Mouse (Mus musculus): ENCODE measurements around the gene Aplnr. TPM values are rescaled to one million over a fixed set of nuclear protein-coding genes. Genes with fewer than 3 reads are reported as not detected.

The Aplnr gene
- polyA plus RNA-seq, 1 experiment, result not detected

DNA sequence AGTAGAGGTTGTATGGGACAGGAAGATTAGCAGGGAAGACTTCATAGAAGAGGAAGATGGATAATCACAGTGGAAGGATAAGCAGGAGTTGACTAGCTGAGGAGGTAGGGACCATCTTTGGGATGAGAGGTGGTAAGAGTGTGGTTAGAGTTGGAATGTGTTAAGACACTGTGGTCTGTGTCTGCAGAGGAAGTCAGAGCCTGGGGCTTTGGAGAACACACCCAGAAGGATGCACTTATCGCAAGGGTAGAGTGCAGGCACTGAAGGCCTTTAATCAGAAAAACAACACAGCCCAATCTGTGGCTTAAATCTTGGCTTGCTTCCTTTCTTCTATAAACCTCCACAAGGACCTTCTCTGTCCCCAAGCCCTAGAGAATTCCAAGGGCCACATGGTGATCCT, 32.3 kb downstream of the Aplnr start:
- H3ac ChIP-seq (ENCODE audit: control insufficient read depth, insufficient read length, low read depth), result no peak overlapping the region
- H3K79me3 ChIP-seq (ENCODE audit: low read depth), result no peaks in the 10 kb centered on the region
- H3K27me3 ChIP-seq (ENCODE audit: control insufficient read depth, insufficient read depth, insufficient read length), result no peaks in the 10 kb centered on the region
- H3K4me3 ChIP-seq (ENCODE audit: insufficient read depth, poor library complexity, severe bottlenecking), result no peak overlapping the region
- TF ChIP-seq FOSL1 (IDR thresholded peaks at IDR 0.05; ENCODE audit: insufficient read depth, low read length, poor library complexity, severe bottlenecking) (no peak), MYOG (IDR thresholded peaks at IDR 0.05; ENCODE audit: control insufficient read depth, extremely low read depth, insufficient read length) (no peak), CTCF (IDR thresholded peaks at IDR 0.05; ENCODE audit: control insufficient read depth, insufficient read depth, insufficient read length) (no peak), MAX (IDR thresholded peaks at IDR 0.05) (no peak), CEBPB (IDR thresholded peaks at IDR 0.05; ENCODE audit: low read depth) (no peak), MYOD1 (IDR thresholded peaks at IDR 0.05; ENCODE audit: control insufficient read depth, insufficient read length, low read depth) (no peak), USF1 (IDR thresholded peaks at IDR 0.05; ENCODE audit: low read depth) (no peak)
- no peaks in the 10 kb centered on the region for H3K36me3 ChIP-seq (ENCODE audit: control insufficient read depth, insufficient read depth)
- no peaks in the 10 kb centered on the region for H3K79me2 ChIP-seq (ENCODE audit: control insufficient read depth, insufficient read depth)

DNA sequence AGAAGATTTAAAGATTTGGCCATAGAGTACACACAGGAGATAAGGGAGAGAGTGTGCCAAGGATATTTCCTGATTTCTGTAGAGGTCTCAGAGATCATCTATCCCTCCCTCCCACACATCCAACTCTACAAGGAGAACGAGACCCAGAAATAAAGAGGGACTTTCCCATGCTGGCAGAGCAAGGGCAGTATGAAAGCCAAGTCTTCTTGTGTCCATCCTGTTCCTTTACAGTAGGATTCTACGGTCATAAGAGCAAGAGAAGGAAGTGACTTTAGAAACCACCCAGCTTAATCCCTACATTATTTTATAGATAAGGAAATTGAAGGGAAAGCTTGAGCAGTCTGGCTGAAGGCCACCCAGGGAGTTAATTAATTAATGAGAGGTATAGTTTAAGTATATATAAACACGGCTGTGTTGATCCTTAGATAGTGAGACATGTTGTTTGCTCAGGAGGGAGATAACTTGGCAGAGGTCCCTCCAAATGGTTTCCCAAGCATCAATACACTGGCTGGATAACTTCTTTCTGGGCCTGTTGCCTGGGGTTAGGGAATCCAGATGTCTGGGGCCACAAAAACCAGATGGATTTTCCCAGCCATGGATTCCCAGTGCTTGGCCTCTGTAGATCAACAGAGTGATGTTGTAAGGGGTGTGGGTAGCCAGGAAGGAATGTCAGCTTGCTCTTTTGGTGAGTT, 36.2 kb downstream of the Aplnr start:
- no peaks in the 10 kb centered on the region for H3K79me3 ChIP-seq (ENCODE audit: low read depth)
- no peak overlapping the region for H3ac ChIP-seq (ENCODE audit: control insufficient read depth, insufficient read length, low read depth)
- no peaks in the 10 kb centered on the region for H3K27me3 ChIP-seq (ENCODE audit: control insufficient read depth, insufficient read depth, insufficient read length)
- TF ChIP-seq MYOD1 (IDR thresholded peaks at IDR 0.05; ENCODE audit: control insufficient read depth, insufficient read length, low read depth), result no peak
- no peak for TF ChIP-seq CEBPB (IDR thresholded peaks at IDR 0.05; ENCODE audit: low read depth)
- no peak for TF ChIP-seq MYOG (IDR thresholded peaks at IDR 0.05; ENCODE audit: control insufficient read depth, extremely low read depth, insufficient read length)
- TF ChIP-seq FOSL1 (IDR thresholded peaks at IDR 0.05; ENCODE audit: insufficient read depth, low read length, poor library complexity, severe bottlenecking), result no peak
- TF ChIP-seq MAX (IDR thresholded peaks at IDR 0.05), result no peak
- TF ChIP-seq USF1 (IDR thresholded peaks at IDR 0.05; ENCODE audit: low read depth), result no peak
- TF ChIP-seq CTCF (IDR thresholded peaks at IDR 0.05; ENCODE audit: control insufficient read depth, insufficient read depth, insufficient read length), result no peak
- no peak overlapping the region for H3K4me3 ChIP-seq (ENCODE audit: insufficient read depth, poor library complexity, severe bottlenecking)
- no peaks in the 10 kb centered on the region for H3K36me3 ChIP-seq (ENCODE audit: control insufficient read depth, insufficient read depth)
- no peaks in the 10 kb centered on the region for H3K79me2 ChIP-seq (ENCODE audit: control insufficient read depth, insufficient read depth)

DNA sequence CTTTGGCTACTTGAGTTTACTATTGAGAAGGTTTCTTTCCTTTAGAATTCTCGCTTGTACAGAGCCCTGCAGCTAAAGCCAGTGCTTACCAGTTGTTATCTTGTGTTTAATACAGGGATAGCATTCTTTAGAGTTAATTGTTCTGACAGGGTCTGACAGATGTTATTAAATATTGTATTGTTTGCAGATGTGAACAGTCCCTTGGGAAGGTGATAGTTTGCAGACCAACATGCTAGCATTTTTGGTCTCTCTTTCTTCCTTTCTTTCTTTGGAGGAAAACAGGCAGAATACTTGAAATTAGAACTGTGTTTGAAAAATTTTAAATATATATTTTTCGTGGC, 36.7 kb downstream of the Aplnr start:
- H3ac ChIP-seq (ENCODE audit: control insufficient read depth, insufficient read length, low read depth), result no peak overlapping the region
- no peak overlapping the region for H3K4me3 ChIP-seq (ENCODE audit: insufficient read depth, poor library complexity, severe bottlenecking)
- H3K27me3 ChIP-seq (ENCODE audit: control insufficient read depth, insufficient read depth, insufficient read length), result no peaks in the 10 kb centered on the region
- TF ChIP-seq MYOG (IDR thresholded peaks at IDR 0.05; ENCODE audit: control insufficient read depth, extremely low read depth, insufficient read length) (no peak), MAX (IDR thresholded peaks at IDR 0.05) (no peak), CTCF (IDR thresholded peaks at IDR 0.05; ENCODE audit: control insufficient read depth, insufficient read depth, insufficient read length) (no peak), MYOD1 (IDR thresholded peaks at IDR 0.05; ENCODE audit: control insufficient read depth, insufficient read length, low read depth) (no peak), CEBPB (IDR thresholded peaks at IDR 0.05; ENCODE audit: low read depth) (no peak), USF1 (IDR thresholded peaks at IDR 0.05; ENCODE audit: low read depth) (no peak), FOSL1 (IDR thresholded peaks at IDR 0.05; ENCODE audit: insufficient read depth, low read length, poor library complexity, severe bottlenecking) (no peak)
- no peaks in the 10 kb centered on the region for H3K79me2 ChIP-seq (ENCODE audit: control insufficient read depth, insufficient read depth)
- H3K79me3 ChIP-seq (ENCODE audit: low read depth), result no peaks in the 10 kb centered on the region
- H3K36me3 ChIP-seq (ENCODE audit: control insufficient read depth, insufficient read depth), result no peaks in the 10 kb centered on the region

DNA sequence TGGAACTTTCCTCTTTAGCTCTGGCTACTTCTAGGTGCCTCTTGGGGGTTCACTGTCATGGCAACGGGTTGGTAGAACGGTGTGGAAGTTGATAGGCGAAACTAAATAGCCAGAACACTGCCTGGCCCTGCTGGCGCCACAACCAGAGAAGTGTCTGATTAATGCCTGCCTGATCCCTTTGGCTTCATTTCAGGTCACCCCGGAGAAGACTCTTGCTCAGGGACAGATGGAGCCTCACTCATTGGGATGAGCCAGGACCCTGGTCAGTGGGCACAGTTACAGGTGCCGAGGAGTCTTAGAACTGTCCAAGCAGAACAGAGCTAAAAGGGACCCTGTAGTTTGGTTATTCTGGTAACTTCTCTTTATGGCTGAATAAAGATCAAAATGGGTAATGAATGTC, 37.5 kb downstream of the Aplnr start:
- Histone ChIP-seq H3K4me3 (ENCODE audit: insufficient read depth, poor library complexity, severe bottlenecking) (no peak overlapping the region), H3K36me3 (ENCODE audit: control insufficient read depth, insufficient read depth) (no peaks in the 10 kb centered on the region), H3K27me3 (ENCODE audit: control insufficient read depth, insufficient read depth, insufficient read length) (no peaks in the 10 kb centered on the region), H3K79me2 (ENCODE audit: control insufficient read depth, insufficient read depth) (no peaks in the 10 kb centered on the region), H3ac (ENCODE audit: control insufficient read depth, insufficient read length, low read depth) (no peak overlapping the region), H3K79me3 (ENCODE audit: low read depth) (no peaks in the 10 kb centered on the region)
- TF ChIP-seq USF1 (IDR thresholded peaks at IDR 0.05; ENCODE audit: low read depth) (no peak), MYOD1 (IDR thresholded peaks at IDR 0.05; ENCODE audit: control insufficient read depth, insufficient read length, low read depth) (no peak), CTCF (IDR thresholded peaks at IDR 0.05; ENCODE audit: control insufficient read depth, insufficient read depth, insufficient read length) (no peak), MYOG (IDR thresholded peaks at IDR 0.05; ENCODE audit: control insufficient read depth, extremely low read depth, insufficient read length) (no peak), FOSL1 (IDR thresholded peaks at IDR 0.05; ENCODE audit: insufficient read depth, low read length, poor library complexity, severe bottlenecking) (no peak), CEBPB (IDR thresholded peaks at IDR 0.05; ENCODE audit: low read depth) (no peak), MAX (IDR thresholded peaks at IDR 0.05) (no peak)

DNA sequence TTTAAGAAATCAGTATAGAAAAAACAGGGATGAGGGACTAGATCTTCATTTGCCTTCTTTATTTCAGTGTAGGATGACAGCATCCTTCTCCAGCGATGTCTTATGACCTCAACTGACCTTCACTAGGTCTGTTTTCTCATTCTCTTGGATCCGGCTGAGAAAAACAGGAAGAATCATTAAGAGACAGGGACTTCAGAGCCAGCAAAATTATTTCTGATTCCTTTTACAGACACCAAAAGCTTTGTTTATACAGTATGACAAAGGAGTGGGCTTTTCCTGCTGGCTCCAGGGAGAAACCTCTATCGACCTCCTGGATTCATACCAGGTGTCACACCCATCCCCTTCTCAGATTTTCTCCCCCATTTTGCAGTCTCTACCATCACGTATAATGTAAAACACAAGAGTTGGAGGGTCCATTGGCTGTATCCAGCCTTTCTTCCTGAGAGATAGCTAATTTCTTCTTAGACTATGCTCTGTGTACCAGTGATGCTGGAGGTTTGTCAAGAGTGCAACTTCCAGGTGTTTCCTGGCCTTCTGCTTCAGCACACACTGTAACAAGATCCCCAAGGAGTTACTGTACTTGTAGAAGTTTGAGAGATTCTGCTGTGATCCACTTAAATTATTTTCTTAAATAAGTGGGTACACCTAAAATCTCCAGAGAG, 42.2 kb downstream of the Aplnr start:
- no peak for TF ChIP-seq USF1 (IDR thresholded peaks at IDR 0.05; ENCODE audit: low read depth)
- TF ChIP-seq MYOD1 (IDR thresholded peaks at IDR 0.05; ENCODE audit: control insufficient read depth, insufficient read length, low read depth), result no peak
- TF ChIP-seq MAX (IDR thresholded peaks at IDR 0.05), result no peak
- TF ChIP-seq CTCF (IDR thresholded peaks at IDR 0.05; ENCODE audit: control insufficient read depth, insufficient read depth, insufficient read length), result no peak
- no peak for TF ChIP-seq CEBPB (IDR thresholded peaks at IDR 0.05; ENCODE audit: low read depth)
- no peak overlapping the region for H3K4me3 ChIP-seq (ENCODE audit: insufficient read depth, poor library complexity, severe bottlenecking)
- H3K27me3 ChIP-seq (ENCODE audit: control insufficient read depth, insufficient read depth, insufficient read length), result no peaks in the 10 kb centered on the region
- no peaks in the 10 kb centered on the region for H3K79me2 ChIP-seq (ENCODE audit: control insufficient read depth, insufficient read depth)
- H3ac ChIP-seq (ENCODE audit: control insufficient read depth, insufficient read length, low read depth), result no peak overlapping the region
- H3K36me3 ChIP-seq (ENCODE audit: control insufficient read depth, insufficient read depth), result no peaks in the 10 kb centered on the region
- H3K79me3 ChIP-seq (ENCODE audit: low read depth), result no peaks in the 10 kb centered on the region
